Mouse (Mus musculus) 3T3-L1 (cell line): ENCODE results near the gene Chaf1b.

Source experiments
- DNase-seq: peaks from one replicate; pipeline ENCODE4 v3.0.0-alpha.2; 2015; ENCODE audit warnings: low read depth, low spot score

Gene Chaf1b

DNA sequence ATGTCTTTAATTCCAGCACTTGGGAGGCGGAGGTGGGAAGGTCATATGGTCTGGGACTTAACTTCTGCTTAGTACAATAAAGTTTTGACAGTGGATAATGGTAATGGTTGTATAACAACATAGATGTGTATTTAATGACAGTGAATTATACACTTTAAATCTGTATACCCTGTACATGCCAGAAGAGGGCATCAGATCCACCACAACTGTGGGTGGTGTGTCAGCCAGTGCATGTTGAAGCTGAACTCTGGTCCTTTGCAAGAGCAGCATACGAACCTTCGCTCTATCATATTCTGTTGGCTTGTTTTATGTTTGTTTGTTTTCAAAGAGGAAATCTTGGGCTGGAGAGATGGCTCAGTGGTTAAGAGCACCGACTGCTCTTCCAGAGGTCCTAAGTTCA is 63.7 kb downstream of the Chaf1b start:
- DNase-seq, result no peak
